Mouse (Mus musculus) testis, adult 2 months (tissue): ENCODE measurements around the gene Cd2.

ENCODE experiments used
- CTCF ChIP-seq: fragments of 200-500 bp; IDR thresholded peaks from 2 replicates; pipeline ENCODE4 v1.5.1; 2012; ENCODE audit warnings: low read depth, mild to moderate bottlenecking, inconsistent platforms, low read length, moderate library complexity; ENCODE audit not compliant: control insufficient read depth, insufficient read depth, insufficient replicate concordance
- POLR2A ChIP-seq: fragments of 200-500 bp; IDR thresholded peaks from 2 replicates; pipeline ENCODE4 v1.6.1; 2012; ENCODE audit warnings: low read depth, mild to moderate bottlenecking, inconsistent platforms, low read length, moderate library complexity; ENCODE audit not compliant: control insufficient read depth

- TF ChIP-seq CTCF = no peak
- TF ChIP-seq POLR2A = no peak
These were observed 19.4 kb downstream of the Cd2 start for GRCm38 (mm10) chr3:101268361-101268760.
